Mouse (Mus musculus) left cerebral cortex, adult 8-10 months (tissue): Measurements from ENCODE around the gene Tldc2. TPM values are rescaled to one million over a fixed set of nuclear protein-coding genes. Genes with fewer than 3 reads are reported as not detected.

Experiments
- DNase-seq, 2 experiments: peaks; one replicate each; pipeline ENCODE4 v3.0.0; 2022; ENCODE audit warnings: low spot score in 2 of 2
- total RNA-seq, 4 experiments: library from RNA; stranded (reverse); gene quantifications; 2 replicates each; pipeline ENCODE4 v1.2.4; 2022

Tldc2 gene
- total RNA-seq, 4 experiments from 2014 or later: not detected

- DNase-seq: no peak
Measured at GRCm38 (mm10) chr2:157060557-157061305, 26.1 kb upstream of the Tldc2 start.

GRCm38 (mm10) chr2:157063241-157063700 lies 23.6 kb upstream of the Tldc2 start:
- DNase-seq: no peak

- peak in 1 of 2 experiments; percentile 65 for DNase-seq
Measured at GRCm38 (mm10) chr2:157064136-157064535, 22.7 kb upstream of the Tldc2 start.

GRCm38 (mm10) chr2:157064978-157065878 lies 21.6 kb upstream of the Tldc2 start:
- DNase-seq: no peak

- no peak for DNase-seq
Measured at GRCm38 (mm10) chr2:157065879-157066226, 21.0 kb upstream of the Tldc2 start.

GRCm38 (mm10) chr2:157066731-157067430 lies 20.0 kb upstream of the Tldc2 start:
- DNase-seq: no peak

- no peak for DNase-seq
Measured at GRCm38 (mm10) chr2:157068701-157069354, 18.0 kb upstream of the Tldc2 start.

- DNase-seq: no peak
Measured at GRCm38 (mm10) chr2:157069355-157069735, 17.5 kb upstream of the Tldc2 start.

GRCm38 (mm10) chr2:157069755-157070315 lies 17.0 kb upstream of the Tldc2 start:
- DNase-seq: no peak

GRCm38 (mm10) chr2:157070365-157070764 lies 16.5 kb upstream of the Tldc2 start:
- no peak for DNase-seq

GRCm38 (mm10) chr2:157071556-157071955 lies 15.3 kb upstream of the Tldc2 start:
- no peak for DNase-seq

- DNase-seq: no peak
Measured at GRCm38 (mm10) chr2:157072316-157072990, 14.4 kb upstream of the Tldc2 start.

GRCm38 (mm10) chr2:157073378-157074052 lies 13.3 kb upstream of the Tldc2 start:
- no peak for DNase-seq

GRCm38 (mm10) chr2:157074186-157074724 lies 12.6 kb upstream of the Tldc2 start:
- no peak for DNase-seq

- no peak for DNase-seq
Measured at GRCm38 (mm10) chr2:157074772-157075171, 12.1 kb upstream of the Tldc2 start.

GRCm38 (mm10) chr2:157075226-157075625 lies 11.6 kb upstream of the Tldc2 start:
- no peak for DNase-seq

- DNase-seq: no peak
Measured at GRCm38 (mm10) chr2:157075685-157076084, 11.2 kb upstream of the Tldc2 start.

GRCm38 (mm10) chr2:157076585-157076984 lies 10.3 kb upstream of the Tldc2 start:
- no peak for DNase-seq

- no peak for DNase-seq
Measured at GRCm38 (mm10) chr2:157077160-157077559, 9.7 kb upstream of the Tldc2 start.
